Mouse (Mus musculus) inflammation-experienced regulatory T-cells, adult 6 months (primary cell): Measurements from ENCODE around the gene Gm4881. TPM values are rescaled to one million over a fixed set of nuclear protein-coding genes. Genes with fewer than 3 reads are reported as not detected.
A peak's percentile ranks its signal among the peaks of the same experiment; 100 is the strongest.
"Not testable (repeated sequence)": the region's sequence is repeated elsewhere in the genome, so short reads cannot be mapped to it uniquely, and the experiment has no call there.

Source experiments
- ATAC-seq: one replicate; pipeline ENCODE4 v1.8.0; 2017
- polyA plus RNA-seq, 3 experiments: library from polyadenylated mRNA; unstranded; fragments of 100-300 nt; shearing (Covaris generic); gene quantifications; one replicate each; pipeline ENCODE4 v1.2.1; 2017

The Gm4881 gene
- polyA plus RNA-seq, 3 experiments from 2014 or later = not detected

- ATAC-seq = no peak
Measured at GRCm38 (mm10) chr7:24953966-24954365, 9.7 kb upstream of the Gm4881 start.

GRCm38 (mm10) chr7:24949958-24950623 is 5.8 kb upstream of the Gm4881 start:
- ATAC-seq = peak; percentile 32

- no peak for ATAC-seq
Measured at GRCm38 (mm10) chr7:24948774-24949173, 4.5 kb upstream of the Gm4881 start.

DNA sequence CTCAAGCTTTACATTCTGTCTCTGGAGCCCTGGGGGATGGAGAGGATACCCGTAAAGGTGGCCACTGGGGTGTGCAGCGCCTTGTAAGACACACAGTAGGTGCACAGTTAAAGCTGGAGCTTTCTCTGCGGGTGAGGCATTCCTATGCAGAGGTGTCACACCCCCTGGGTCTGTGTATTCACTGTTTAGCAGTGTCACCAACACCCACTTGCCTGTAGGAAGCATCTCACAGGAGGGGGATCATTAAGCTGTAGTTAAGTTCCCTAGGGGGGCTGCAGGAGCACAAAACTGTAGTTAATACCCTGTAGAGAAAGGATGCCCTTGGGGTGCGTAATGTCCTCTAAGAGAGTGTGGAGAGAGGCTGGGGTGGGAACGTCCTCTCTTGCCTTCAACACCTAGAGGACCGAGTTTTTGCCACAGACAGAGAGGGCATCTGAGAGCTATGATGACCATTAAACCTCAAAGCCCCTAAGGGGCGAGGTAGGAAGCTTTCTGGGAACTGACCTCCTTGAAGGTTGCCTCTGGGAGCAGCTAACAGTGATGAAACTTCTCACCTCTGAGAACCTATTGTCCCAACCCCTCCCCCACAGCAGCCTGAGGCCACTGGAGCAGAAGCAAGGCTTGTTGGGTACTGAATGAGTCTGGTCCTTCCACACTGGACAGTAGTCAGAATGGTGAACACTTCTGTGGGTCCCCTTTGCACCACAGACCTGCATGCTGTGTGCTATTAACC is 3.2 kb upstream of the Gm4881 start:
- ATAC-seq = no peak

- ATAC-seq = no peak
Measured at GRCm38 (mm10) chr7:24943641-24944040, 653 bp downstream of the Gm4881 start.

DNA sequence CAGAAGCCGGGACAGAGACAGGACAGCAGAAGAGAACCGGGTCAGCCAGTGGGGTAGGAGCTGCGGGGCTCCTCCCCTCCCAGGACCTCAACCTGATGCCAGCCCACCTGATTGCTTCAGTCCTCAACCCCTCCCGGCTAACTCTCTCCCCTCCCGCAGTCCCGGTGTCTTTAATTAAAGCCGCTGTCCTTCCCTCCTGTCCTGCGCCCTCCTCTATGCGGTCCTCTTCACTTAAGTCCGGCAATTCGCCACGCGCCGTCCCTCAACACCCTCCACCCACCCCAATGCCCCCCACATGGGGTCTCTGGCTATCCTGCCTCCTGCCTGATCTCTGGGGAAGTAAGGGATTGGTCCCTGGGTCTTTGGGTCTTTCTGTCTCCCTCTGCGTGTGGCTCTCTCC is 12.6 kb downstream of the Gm4881 start:
- no peak for ATAC-seq

DNA sequence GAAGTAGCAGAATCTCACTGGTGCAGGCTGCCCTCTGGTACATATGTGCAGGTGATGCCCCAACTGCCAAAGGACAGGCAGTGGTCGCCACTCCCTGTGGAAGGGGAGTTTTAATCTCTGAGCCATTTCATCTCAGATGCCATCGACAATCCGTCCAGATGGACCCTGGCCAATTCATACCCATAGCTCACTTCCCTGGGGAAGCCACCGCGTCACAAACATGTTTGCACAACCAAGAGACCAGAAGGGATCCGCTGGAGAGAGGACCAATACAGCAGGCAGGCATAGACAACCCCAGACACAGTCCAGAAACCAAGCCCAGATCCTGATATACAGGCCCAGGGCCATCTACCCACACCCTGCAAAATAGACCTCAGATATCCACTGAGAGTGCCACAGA is 13.8 kb downstream of the Gm4881 start:
- no peak for ATAC-seq

- no peak for ATAC-seq
Measured at GRCm38 (mm10) chr7:24919728-24920127, 24.6 kb downstream of the Gm4881 start.

DNA sequence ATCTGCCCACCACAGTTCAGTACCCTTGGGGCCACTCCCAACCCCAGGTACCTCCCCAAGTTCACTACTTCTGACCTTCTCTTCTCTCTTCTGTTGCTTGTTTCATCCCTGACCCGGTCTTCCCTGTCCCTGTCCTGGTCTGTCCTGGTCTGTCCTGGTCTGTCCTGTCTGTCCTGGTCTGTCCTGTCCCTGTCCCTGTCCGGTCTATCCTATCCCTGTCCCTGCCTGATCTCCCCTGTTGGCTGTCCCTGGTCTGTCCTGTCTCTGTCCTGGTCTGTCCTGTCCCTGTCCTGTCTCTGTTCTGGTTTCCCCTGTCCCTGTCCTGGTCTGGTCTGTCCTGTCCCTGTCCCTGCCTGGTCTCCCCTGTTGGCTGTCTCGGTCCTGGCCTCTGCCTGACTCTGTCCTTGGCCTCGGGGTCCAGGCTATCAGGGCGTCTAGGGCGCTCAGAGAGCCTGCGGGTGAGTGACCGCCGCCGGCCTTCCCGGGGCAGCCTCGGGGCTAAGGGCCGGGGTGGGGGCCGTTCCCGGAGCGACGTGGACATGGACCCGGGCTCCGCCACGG is 25.5 kb downstream of the Gm4881 start:
- no peak for ATAC-seq

DNA sequence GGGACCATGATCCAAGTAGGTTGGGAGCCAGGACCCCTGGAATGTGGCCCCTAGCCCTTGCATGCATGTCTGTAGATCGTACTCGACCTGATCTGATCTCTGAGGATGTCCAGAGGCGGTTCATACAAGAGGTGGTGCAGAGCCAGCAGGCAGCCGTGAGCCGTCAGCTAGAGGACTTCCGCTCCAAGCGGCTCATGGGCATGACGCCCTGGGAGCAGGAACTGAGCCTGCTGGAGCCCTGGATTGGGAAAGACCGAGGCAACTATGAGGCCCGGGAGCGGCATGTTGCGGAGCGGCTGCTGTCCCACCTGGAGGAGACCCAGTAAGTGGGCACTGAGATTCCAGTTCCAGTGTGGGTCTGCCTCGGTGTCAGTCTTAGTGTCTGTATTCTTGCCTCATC is 31.8 kb downstream of the Gm4881 start:
- no peak for ATAC-seq

- peak; percentile 77 for ATAC-seq
Measured at GRCm38 (mm10) chr7:24907211-24907748, 37.0 kb downstream of the Gm4881 start.

DNA sequence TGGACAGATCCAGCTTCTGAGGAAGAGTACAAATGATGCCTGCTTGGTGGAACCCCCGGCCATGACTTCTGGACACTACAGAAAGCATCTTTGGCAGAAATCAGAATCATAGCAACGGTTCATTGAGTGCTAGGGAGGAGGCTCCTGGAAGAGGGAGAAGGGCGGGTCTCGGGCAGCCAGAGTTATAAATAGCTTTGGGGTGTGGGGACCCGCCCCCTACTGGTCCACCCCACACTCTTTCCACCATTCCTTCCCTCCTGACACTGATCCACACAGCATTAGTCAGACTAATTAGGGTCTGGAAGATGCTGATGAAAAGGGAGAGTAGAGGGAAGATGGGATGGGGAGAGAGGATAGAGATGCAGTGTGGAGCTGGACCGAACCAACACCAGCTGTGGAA is 37.7 kb downstream of the Gm4881 start:
- ATAC-seq = no peak

GRCm38 (mm10) chr7:24904936-24905335 is 39.4 kb downstream of the Gm4881 start:
- no peak for ATAC-seq

GRCm38 (mm10) chr7:24904070-24904483 is 40.2 kb downstream of the Gm4881 start:
- peak; percentile 75 for ATAC-seq

GRCm38 (mm10) chr7:24903444-24903825 is 40.9 kb downstream of the Gm4881 start:
- ATAC-seq = no peak

- ATAC-seq = peak; percentile 11
Measured at GRCm38 (mm10) chr7:24902630-24903443, 41.5 kb downstream of the Gm4881 start, which contains the start of gene Arhgef1. Gene Arhgef1 (plus strand): TSS chr7:24902912.

DNA sequence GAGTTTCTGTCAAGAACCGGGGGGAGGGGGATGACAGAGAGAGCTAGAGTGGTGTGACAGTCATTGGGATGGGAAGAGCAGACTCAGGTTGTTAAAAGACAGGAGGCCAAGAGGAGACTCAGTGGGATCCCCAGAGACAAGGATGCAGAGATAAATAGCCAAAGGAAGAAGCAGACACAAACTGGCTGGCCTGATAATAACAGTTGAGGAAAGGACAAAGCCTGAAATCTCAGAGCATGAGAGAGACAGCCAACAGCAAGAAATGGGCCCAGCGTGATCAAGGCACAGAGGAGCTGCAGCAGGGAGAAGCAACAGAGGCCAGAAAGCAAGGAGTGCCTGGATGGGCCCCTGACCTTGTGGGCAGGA is 42.0 kb downstream of the Gm4881 start:
- ATAC-seq = no peak

DNA sequence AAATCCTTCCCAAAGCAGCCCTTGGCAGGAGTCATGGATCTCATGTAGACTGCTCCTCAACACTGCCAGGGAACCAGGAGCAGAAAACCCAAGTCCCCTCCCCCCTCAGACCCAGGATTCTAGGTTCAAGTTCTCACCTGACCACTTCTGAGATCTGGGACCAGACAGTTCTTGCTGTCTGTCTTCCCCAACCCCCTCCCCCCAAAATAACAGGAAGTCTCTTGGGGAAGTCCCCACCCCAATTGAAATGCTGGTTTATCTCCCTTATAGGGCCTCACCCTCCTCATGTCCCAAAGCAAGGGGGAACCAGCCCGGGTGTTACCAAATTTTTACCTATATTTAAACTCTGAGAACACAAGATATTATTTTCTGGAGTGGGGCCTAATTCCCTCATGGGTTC is 42.5 kb downstream of the Gm4881 start:
- peak; percentile 45 for ATAC-seq

GRCm38 (mm10) chr7:24901114-24901513 is 43.2 kb downstream of the Gm4881 start:
- no peak for ATAC-seq

DNA sequence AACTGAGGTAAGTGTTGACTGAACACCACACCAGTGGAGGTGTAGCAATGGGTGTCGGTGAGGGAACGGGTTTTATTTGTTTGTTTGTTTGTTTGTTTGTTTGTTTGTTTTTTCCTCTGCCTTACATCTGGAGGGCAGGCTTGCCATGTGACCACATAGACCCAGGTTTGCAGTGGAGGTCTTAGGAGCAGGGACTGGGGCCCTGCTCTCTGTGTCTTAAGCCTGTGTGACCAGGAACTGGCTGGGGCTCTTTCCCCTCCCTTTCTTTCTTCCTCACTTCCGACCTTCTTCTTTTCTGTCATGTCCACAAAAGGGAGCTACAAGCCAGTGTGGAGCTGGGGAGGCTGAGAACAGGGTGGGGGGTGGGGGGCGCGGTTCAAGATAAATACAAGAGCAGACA is 46.3 kb downstream of the Gm4881 start:
- no peak for ATAC-seq

DNA sequence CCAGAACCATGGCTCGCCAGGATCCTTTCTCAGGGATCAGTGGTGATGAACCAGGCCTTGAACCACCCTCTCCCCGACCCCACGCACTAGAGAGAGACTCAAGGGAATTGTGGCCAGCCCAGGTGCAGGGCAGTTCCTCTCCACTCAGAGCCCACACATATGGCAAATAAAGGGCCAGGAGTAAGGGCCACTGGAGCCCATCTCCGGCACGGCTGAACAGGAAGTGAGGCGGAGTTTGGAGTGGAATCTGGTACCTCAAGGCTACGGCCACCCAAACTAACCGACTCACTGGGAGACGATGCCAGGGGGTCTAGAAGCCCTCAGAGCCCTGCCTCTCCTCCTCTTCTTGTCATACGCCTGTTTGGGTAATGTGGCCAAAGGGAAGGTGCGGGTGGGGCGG is 47.1 kb downstream of the Gm4881 start, which contains the start of gene Cd79a:
Gene Cd79a, plus strand, starts transcription at position 158 of the 400 bp plus-strand sequence.
- no peak for ATAC-seq

- no peak for ATAC-seq
Measured at GRCm38 (mm10) chr7:24896269-24896668, 48.0 kb downstream of the Gm4881 start.

- ATAC-seq = not testable (repeated sequence)
Measured at GRCm38 (mm10) chr7:24895749-24896148, 48.5 kb downstream of the Gm4881 start.
